In the genomic region with DNA sequence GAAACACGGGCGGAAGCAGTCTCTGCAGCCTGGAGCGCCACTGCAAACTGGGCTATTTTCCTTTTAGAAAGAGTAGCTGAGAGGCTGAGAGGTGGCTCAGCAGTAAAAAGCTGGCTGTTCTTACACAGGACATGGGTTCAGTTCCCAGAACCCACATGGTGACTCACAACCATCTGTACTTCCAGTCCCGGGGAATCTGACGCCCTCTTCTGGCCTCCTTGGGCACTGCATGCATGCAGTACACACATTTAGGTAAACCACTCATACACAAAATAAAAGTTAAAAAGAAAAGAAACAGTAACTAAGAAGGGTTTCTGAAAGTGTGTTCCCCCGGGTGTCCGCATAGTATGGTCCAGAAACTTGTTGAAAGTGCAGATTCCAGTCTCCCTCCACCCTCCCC, we compare ENCODE assay signal across 20 mouse cellular contexts.
DNase-seq lines count a peak whose midpoint lies in the region; ATAC-seq and TF ChIP-seq lines count a peak whose summit lies in the region.
"Had no signal": no experiment of that assay in that cellular context is flagged by ENCODE, and none has a peak within 500 bp of the region (broad histone marks: within the 10 kb centered on the region; RNA-seq: fewer than 3 reads in every experiment).

No protein-coding gene starts in this region.

- DNase-seq in kidney, postnatal 0 days (ENCODE audit: low spot score), result no peak
- no peak for DNase-seq in lung, postnatal 0 days (ENCODE audit: low spot score)
- no peak for DNase-seq in lung, adult 2 months
- peak; percentile 43 for DNase-seq in ES-CJ7 (ENCODE audit: low read depth, low spot score)
- DNase-seq in right cerebral cortex, postnatal 14 days, result no peak
- no peak for DNase-seq in urinary bladder, postnatal 4 days (ENCODE audit: low spot score in 2 of 2)
- DNase-seq: adrenal gland, adult 2 months; cerebellum, adult 11 months; cerebellum, postnatal 10 days; kidney, adult 11 months; lung, postnatal 4 days; right cerebral cortex, adult 18-20 months had no signal

- no peak overlapping the region for H3K9ac ChIP-seq in kidney, postnatal 0 days (ENCODE audit: low read depth, low read length)
- H3K9ac ChIP-seq in kidney, embryonic 14.5 days (ENCODE audit: low read depth, low read length), result no peak overlapping the region
- H3K9ac ChIP-seq in lung, postnatal 0 days (replicated peaks; ENCODE audit: low read depth), result no peak overlapping the region
- H3K9ac ChIP-seq: embryonic facial prominence, embryonic 13.5 days; forebrain, embryonic 15.5 days; heart, embryonic 13.5 days; hindbrain, embryonic 14.5 days; neural tube, embryonic 12.5 days had no signal

- no peaks in the 10 kb centered on the region for H3K4me1 ChIP-seq in kidney, postnatal 0 days (replicated peaks; ENCODE audit: insufficient read depth, low read length)
- no peaks in the 10 kb centered on the region for H3K4me1 ChIP-seq in kidney, embryonic 14.5 days (ENCODE audit: control insufficient read depth, insufficient read depth, low read length)
- no peaks in the 10 kb centered on the region for H3K4me1 ChIP-seq in lung, postnatal 0 days (ENCODE audit: insufficient read depth, low read depth, low read length)
- peaks cover 11% of the 10 kb centered on the region for H3K4me1 ChIP-seq in lung, adult 2 months (ENCODE audit: control insufficient read depth, insufficient read depth, low read length)
- H3K4me1 ChIP-seq in bone marrow, adult 2 months (ENCODE audit: control insufficient read depth, insufficient read depth, low read length), result no peaks in the 10 kb centered on the region; the same call in 1 of the 2 replicates
- H3K4me1 ChIP-seq: embryonic facial prominence, embryonic 13.5 days; forebrain, embryonic 15.5 days; midbrain, embryonic 10.5 days; neural tube, embryonic 12.5 days had no signal

- 90% methylated on average over 7 of the region's 7 CpGs for WGBS in kidney, postnatal 0 days
- WGBS in kidney, embryonic 14.5 days, result 93% methylated on average over 7 of the region's 7 CpGs
- 92% methylated on average over 7 of the region's 7 CpGs for WGBS in lung, postnatal 0 days
- 90% methylated on average over 7 of the region's 7 CpGs for WGBS in lung, adult 2 months
- WGBS in bone marrow, adult 2 months, result 86% methylated on average over 7 of the region's 7 CpGs

- no peaks in the 10 kb centered on the region for H3K36me3 ChIP-seq in kidney, postnatal 0 days (ENCODE audit: insufficient read depth, low read length)
- no peaks in the 10 kb centered on the region for H3K36me3 ChIP-seq in kidney, embryonic 14.5 days (ENCODE audit: control insufficient read depth, insufficient read depth, low read length)
- H3K36me3 ChIP-seq in lung, postnatal 0 days (ENCODE audit: insufficient read depth, low read length), result no peaks in the 10 kb centered on the region
- H3K36me3 ChIP-seq: embryonic facial prominence, embryonic 13.5 days; forebrain, embryonic 15.5 days; midbrain, embryonic 10.5 days; neural tube, embryonic 12.5 days had no signal

- no peak for ATAC-seq in kidney, postnatal 0 days (replicated peaks; ENCODE audit: low FRiP score, low read depth)
- no peak for ATAC-seq in kidney, embryonic 14.5 days (ENCODE audit: low FRiP score, low TSS enrichment)
- no peak for ATAC-seq in lung, postnatal 0 days
- ATAC-seq: forebrain, embryonic 15.5 days had no signal

- peak; percentile 37 for TF ChIP-seq CTCF in kidney, postnatal 0 days (IDR thresholded peaks at IDR 0.05; ENCODE audit: low read depth)
- peak; percentile 23 for TF ChIP-seq CTCF in lung, postnatal 0 days (IDR thresholded peaks at IDR 0.05)
- TF ChIP-seq CTCF in lung, adult 2 months (IDR thresholded peaks at IDR 0.05; ENCODE audit: insufficient read depth, low read length), result no peak
- peak; percentile 25; the same call in 1 of the 2 replicates for TF ChIP-seq CTCF in bone marrow, adult 2 months (IDR thresholded peaks at IDR 0.05; ENCODE audit: control insufficient read depth, insufficient read depth, low read length)

- no peak for TF ChIP-seq POLR2A in lung, adult 2 months (IDR thresholded peaks at IDR 0.05; ENCODE audit: borderline replicate concordance, extremely low read depth, low read depth, low read length)
- TF ChIP-seq POLR2A in bone marrow, adult 2 months (IDR thresholded peaks at IDR 0.05; ENCODE audit: borderline replicate concordance, control insufficient read depth, low read depth, low read length), result no peak

- H3K27me3 ChIP-seq in kidney, postnatal 0 days (ENCODE audit: insufficient read depth, low read length), result no peaks in the 10 kb centered on the region
- H3K27me3 ChIP-seq in kidney, embryonic 14.5 days (ENCODE audit: control insufficient read depth, insufficient read depth, low read length), result no peaks in the 10 kb centered on the region
- no peaks in the 10 kb centered on the region for H3K27me3 ChIP-seq in lung, postnatal 0 days (replicated peaks; ENCODE audit: insufficient read depth, low read length)
- H3K27me3 ChIP-seq: embryonic facial prominence, embryonic 13.5 days; forebrain, embryonic 15.5 days; heart, embryonic 13.5 days; neural tube, embryonic 12.5 days had no signal

- no peak for TF ChIP-seq EP300 in lung, postnatal 0 days (IDR thresholded peaks at IDR 0.05)

- H3K4me3 ChIP-seq in kidney, postnatal 0 days (replicated peaks; ENCODE audit: low read depth, low read length), result no peak overlapping the region
- no peak overlapping the region for H3K4me3 ChIP-seq in kidney, embryonic 14.5 days (ENCODE audit: low read length)
- H3K4me3 ChIP-seq in lung, postnatal 0 days (ENCODE audit: low read depth, low read length), result no peak overlapping the region
- H3K4me3 ChIP-seq in lung, adult 2 months (replicated peaks; ENCODE audit: extremely low read depth, low read depth, low read length), result no peak overlapping the region
- no peak overlapping the region for H3K4me3 ChIP-seq in bone marrow, adult 2 months (replicated peaks; ENCODE audit: control insufficient read depth, low read depth, low read length)
- H3K4me3 ChIP-seq: embryonic facial prominence, embryonic 13.5 days; forebrain, embryonic 15.5 days; heart, embryonic 13.5 days; midbrain, embryonic 10.5 days; neural tube, embryonic 12.5 days had no signal

- no peak overlapping the region for H3K27ac ChIP-seq in kidney, postnatal 0 days
- H3K27ac ChIP-seq in kidney, embryonic 14.5 days (ENCODE audit: low read depth, low read length), result no peak overlapping the region
- H3K27ac ChIP-seq in lung, postnatal 0 days (ENCODE audit: low read length), result no peak overlapping the region
- H3K27ac ChIP-seq in bone marrow, adult 2 months (ENCODE audit: control insufficient read depth, insufficient read depth, low read depth, low read length, poor library complexity), result no peak overlapping the region
- H3K27ac ChIP-seq: embryonic facial prominence, embryonic 13.5 days; forebrain, embryonic 15.5 days; heart, embryonic 13.5 days; hindbrain, embryonic 14.5 days; midbrain, embryonic 10.5 days; neural tube, embryonic 12.5 days had no signal

- H3K9me3 ChIP-seq in kidney, postnatal 0 days (replicated peaks; ENCODE audit: low read length), result no peaks in the 10 kb centered on the region
- no peaks in the 10 kb centered on the region for H3K9me3 ChIP-seq in kidney, embryonic 14.5 days (ENCODE audit: control insufficient read depth, low read length)
- no peaks in the 10 kb centered on the region for H3K9me3 ChIP-seq in lung, postnatal 0 days (ENCODE audit: low read length)
- H3K9me3 ChIP-seq: embryonic facial prominence, embryonic 13.5 days; forebrain, embryonic 15.5 days; heart, embryonic 13.5 days; midbrain, embryonic 10.5 days; neural tube, embryonic 12.5 days had no signal

- no peak overlapping the region for H3K4me2 ChIP-seq in kidney, postnatal 0 days (ENCODE audit: low read length)
- no peak overlapping the region for H3K4me2 ChIP-seq in kidney, embryonic 14.5 days (replicated peaks; ENCODE audit: low read depth, low read length)
- H3K4me2 ChIP-seq in lung, postnatal 0 days (replicated peaks; ENCODE audit: low read depth, low read length), result no peak overlapping the region
- H3K4me2 ChIP-seq: embryonic facial prominence, embryonic 13.5 days; forebrain, embryonic 15.5 days; heart, embryonic 13.5 days; hindbrain, embryonic 14.5 days; neural tube, embryonic 12.5 days had no signal
